Mouse (Mus musculus) thymus, adult 18-20 months (tissue): ENCODE measurements at regions not wholly inside any gene's neighbourhood (a gene's known extent, or its start where the extent isn't known, plus 50 kb on each side); places are given as distances from the start of the nearest gene placed in this dataset.
"Not testable (repeated sequence)": the region's sequence is repeated elsewhere in the genome, so short reads cannot be mapped to it uniquely, and the experiment has no call there.

Source experiments
- DNase-seq, 2 experiments: peaks; one replicate each; pipeline ENCODE4 v3.0.0; 2022; ENCODE audit warnings: mixed read lengths in 2 of 2

- DNase-seq: no peak
These were observed 1299.3 kb downstream of the Zfp704 start for GRCm38 (mm10) chr3:8310379-8311128.

- DNase-seq: no peak
These were observed 1302.6 kb downstream of the Zfp704 start for GRCm38 (mm10) chr3:8307296-8307695.

GRCm38 (mm10) chr3:8304784-8305183 lies 1305.1 kb downstream of the Zfp704 start:
- no peak for DNase-seq

- DNase-seq: no peak
These were observed 1316.8 kb downstream of the Zfp704 start for GRCm38 (mm10) chr3:8293036-8293435.

- DNase-seq: no peak
These were observed 1320.3 kb downstream of the Zfp704 start for GRCm38 (mm10) chr3:8289558-8289957.

GRCm38 (mm10) chr3:8288437-8288836 lies 1321.4 kb downstream of the Zfp704 start:
- DNase-seq: no peak

GRCm38 (mm10) chr3:8284655-8285428 lies 1325.0 kb downstream of the Zfp704 start:
- no peak for DNase-seq

- DNase-seq: no peak
These were observed 1327.5 kb downstream of the Zfp704 start for GRCm38 (mm10) chr3:8282411-8282810.

GRCm38 (mm10) chr3:8276661-8277060 lies 1333.2 kb downstream of the Zfp704 start:
- DNase-seq: no peak

- no peak for DNase-seq
These were observed 1339.0 kb downstream of the Zfp704 start for GRCm38 (mm10) chr3:8270935-8271298.

GRCm38 (mm10) chr3:8270009-8270934 lies 1339.6 kb downstream of the Zfp704 start:
- DNase-seq: no peak

GRCm38 (mm10) chr3:8265783-8266182 lies 1344.1 kb downstream of the Zfp704 start:
- DNase-seq: no peak

GRCm38 (mm10) chr3:8264366-8265033 lies 1345.4 kb downstream of the Zfp704 start:
- DNase-seq: no peak

- DNase-seq: no peak
These were observed 1352.6 kb downstream of the Zfp704 start for GRCm38 (mm10) chr3:8257293-8257692.

- DNase-seq: no peak
These were observed 1357.6 kb downstream of the Zfp704 start for GRCm38 (mm10) chr3:8252311-8252710.

- DNase-seq: no peak
These were observed 1361.0 kb downstream of the Zfp704 start for GRCm38 (mm10) chr3:8248911-8249310.

- DNase-seq: peak; percentile 4 to 39
These were observed 1364.1 kb downstream of the Zfp704 start for GRCm38 (mm10) chr3:8245822-8246221.

GRCm38 (mm10) chr3:8245195-8245789 lies 1364.6 kb downstream of the Zfp704 start:
- peak; percentile 6 to 26 for DNase-seq

- not testable (repeated sequence) for DNase-seq
These were observed 1365.2 kb downstream of the Zfp704 start for GRCm38 (mm10) chr3:8244526-8245194.

- DNase-seq: no peak
These were observed 1403.1 kb downstream of the Zfp704 start for GRCm38 (mm10) chr3:8206623-8207404.

- DNase-seq: no peak
These were observed 1446.9 kb downstream of the Zfp704 start for GRCm38 (mm10) chr3:8163030-8163429.
